Mouse (Mus musculus) heart, postnatal 0 days (tissue): ENCODE data around the gene Fyb.

Source experiments
- CTCF ChIP-seq: IDR thresholded peaks from 2 replicates; pipeline ENCODE4 v1.5.1; 2016; ENCODE audit warnings: antibody characterized with exemption, control low read depth, low read depth
- EP300 ChIP-seq: IDR thresholded peaks from 2 replicates; pipeline ENCODE4 v1.6.1; 2016; ENCODE audit warnings: antibody characterized with exemption, low read depth

- TF ChIP-seq CTCF (no peak), EP300 (no peak)
Measured at GRCm38 (mm10) chr15:6598626-6599025, 76.0 kb downstream of the Fyb start.
